Mouse (Mus musculus) lung, embryonic 16.5 days (tissue): ENCODE results near the gene Ift122. TPM values are rescaled to one million over a fixed set of nuclear protein-coding genes. Genes with fewer than 3 reads are reported as not detected.
A peak's percentile ranks its signal among the peaks of the same experiment; 100 is the strongest.

Experiments
- ATAC-seq: fragments of 200-750 bp; cut with Nextera tagmentation; 2 replicates; pipeline ENCODE4 v1.8.0; 2017; ENCODE audit warnings: low read depth, mild to moderate bottlenecking, moderate library complexity
- H3K27ac ChIP-seq: fragments of 300-500 bp; sonication (generic); 2 replicates; pipeline ENCODE4 v1.5.1; 2014; ENCODE audit warnings: mild to moderate bottlenecking, control low read depth, low read length
- H3K27me3 ChIP-seq: fragments of 300-500 bp; sonication (generic); 2 replicates; pipeline ENCODE4 v1.6.1; 2014; ENCODE audit warnings: low read depth, low read length, mixed read lengths; ENCODE audit not compliant: control insufficient read depth, insufficient read depth
- H3K36me3 ChIP-seq: fragments of 300-500 bp; sonication (generic); 2 replicates; pipeline ENCODE4 v1.6.1; 2014; ENCODE audit warnings: low read length; ENCODE audit not compliant: control insufficient read depth, insufficient read depth
- H3K4me1 ChIP-seq: fragments of 300-500 bp; sonication (generic); replicated peaks from 2 replicates; pipeline ENCODE4 v1.6.1; 2014; ENCODE audit warnings: low read length, mixed read lengths; ENCODE audit not compliant: control insufficient read depth, insufficient read depth
- H3K4me2 ChIP-seq: fragments of 300-500 bp; sonication (generic); 2 replicates; pipeline ENCODE4 v1.6.1; 2014; ENCODE audit warnings: low read depth, low read length, control low read depth
- H3K4me3 ChIP-seq: fragments of 300-500 bp; sonication (generic); 2 replicates; pipeline ENCODE4 v1.5.1; 2014; ENCODE audit warnings: mild to moderate bottlenecking, low read length, control low read depth
- H3K9ac ChIP-seq: fragments of 300-500 bp; sonication (generic); 2 replicates; pipeline ENCODE4 v1.6.1; 2014; ENCODE audit warnings: low read length, control low read depth
- H3K9me3 ChIP-seq: fragments of 300-500 bp; sonication (generic); 2 replicates; pipeline ENCODE4 v1.6.1; 2016; ENCODE audit warnings: low read length; ENCODE audit not compliant: control insufficient read depth
- WGBS: fragments of 180-500 bp; shearing (Covaris S2); extraction: QIAGEN DNeasy Blood & Tissue Kit; methylation state at CpG from one replicate; pipeline ENCODE4 v1.1.7; 2014; 5-methylcytosine and 5-hydroxymethylcytosine counted together
- polyA plus RNA-seq: library from polyadenylated mRNA; unstranded; fragments of >200 nt; fragmentation: Nextera tagmentation; extraction: Ambion mirVana; gene quantifications from 2 replicates; pipeline ENCODE4 v1.2.1, GENCODE M21; 2015

The Ift122 gene
- polyA plus RNA-seq, 1 experiment from 2014 or later, result 23.5 TPM

- no peaks in the 10 kb centered on the region for H3K9me3 ChIP-seq
- no peaks in the 10 kb centered on the region for H3K27me3 ChIP-seq
- H3K36me3 ChIP-seq, result no peaks in the 10 kb centered on the region; the same call in 1 of the 2 replicates
- peaks cover 5% of the 10 kb centered on the region; the same call in 1 of the 2 replicates for H3K4me1 ChIP-seq
- H3K27ac ChIP-seq, result no peak overlapping the region
- H3K4me3 ChIP-seq, result peak overlapping the region; percentile 40
- peak overlapping the region; percentile 49 for H3K9ac ChIP-seq
- WGBS, result 65% methylated on average over 5 of the region's 5 CpGs
- ATAC-seq, result no peak
- peak overlapping the region; percentile 63 for H3K4me2 ChIP-seq
Measured at GRCm38 (mm10) chr6:115838745-115839144, 14.5 kb upstream of the Ift122 start.

DNA sequence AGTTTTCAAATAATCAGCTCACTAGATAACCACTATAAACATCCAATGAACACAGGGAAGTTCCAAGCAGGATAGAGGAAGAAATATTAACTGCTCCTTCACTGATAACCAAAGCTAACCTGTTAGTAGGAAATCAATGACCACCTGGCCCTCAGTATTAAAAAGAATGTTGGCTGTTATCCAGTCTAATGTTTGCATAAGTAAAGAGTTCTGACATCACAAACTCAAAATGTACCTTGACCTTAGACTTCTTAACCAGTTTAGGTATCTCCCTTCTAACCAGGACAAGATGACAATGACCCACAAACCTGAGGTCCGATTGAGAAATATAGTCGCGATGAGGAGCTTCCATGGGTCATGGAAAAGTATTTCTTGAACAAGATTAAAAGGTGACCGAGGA is 8.3 kb upstream of the Ift122 start:
- no peak for ATAC-seq

GRCm38 (mm10) chr6:115846640-115847411 is 6.4 kb upstream of the Ift122 start:
- peak; percentile 38; the same call in 1 of the 2 replicates for ATAC-seq
- no peaks in the 10 kb centered on the region; the same call in 1 of the 2 replicates for H3K4me1 ChIP-seq
- H3K9me3 ChIP-seq, result no peaks in the 10 kb centered on the region
- no peak overlapping the region for H3K4me3 ChIP-seq
- no peaks in the 10 kb centered on the region for H3K36me3 ChIP-seq
- no peaks in the 10 kb centered on the region for H3K27me3 ChIP-seq
- no peak overlapping the region for H3K4me2 ChIP-seq
- WGBS, result 42% methylated on average over 6 of the region's 8 CpGs
- H3K9ac ChIP-seq, result no peak overlapping the region
- H3K27ac ChIP-seq, result no peak overlapping the region

More for the DNA sequence above, 8.3 kb upstream of the Ift122 start:
- Histone ChIP-seq H3K4me1 (no peaks in the 10 kb centered on the region), H3K36me3 (no peaks in the 10 kb centered on the region; the same call in 1 of the 2 replicates), H3K4me2 (no peak overlapping the region), H3K9ac (no peak overlapping the region), H3K4me3 (no peak overlapping the region), H3K9me3 (no peaks in the 10 kb centered on the region), H3K27me3 (no peaks in the 10 kb centered on the region), H3K27ac (no peak overlapping the region)
- WGBS, result 88% methylated on average over 4 of the region's 4 CpGs

- no peak for ATAC-seq
- Histone ChIP-seq H3K27ac (no peak overlapping the region), H3K27me3 (no peaks in the 10 kb centered on the region), H3K4me2 (no peak overlapping the region), H3K9ac (no peak overlapping the region), H3K4me1 (peaks cover 9% of the 10 kb centered on the region), H3K9me3 (no peaks in the 10 kb centered on the region), H3K36me3 (no peaks in the 10 kb centered on the region), H3K4me3 (no peak overlapping the region)
- 92% methylated on average over 10 of the region's 10 CpGs for WGBS
Measured at GRCm38 (mm10) chr6:115848598-115849304, 4.5 kb upstream of the Ift122 start.

DNA sequence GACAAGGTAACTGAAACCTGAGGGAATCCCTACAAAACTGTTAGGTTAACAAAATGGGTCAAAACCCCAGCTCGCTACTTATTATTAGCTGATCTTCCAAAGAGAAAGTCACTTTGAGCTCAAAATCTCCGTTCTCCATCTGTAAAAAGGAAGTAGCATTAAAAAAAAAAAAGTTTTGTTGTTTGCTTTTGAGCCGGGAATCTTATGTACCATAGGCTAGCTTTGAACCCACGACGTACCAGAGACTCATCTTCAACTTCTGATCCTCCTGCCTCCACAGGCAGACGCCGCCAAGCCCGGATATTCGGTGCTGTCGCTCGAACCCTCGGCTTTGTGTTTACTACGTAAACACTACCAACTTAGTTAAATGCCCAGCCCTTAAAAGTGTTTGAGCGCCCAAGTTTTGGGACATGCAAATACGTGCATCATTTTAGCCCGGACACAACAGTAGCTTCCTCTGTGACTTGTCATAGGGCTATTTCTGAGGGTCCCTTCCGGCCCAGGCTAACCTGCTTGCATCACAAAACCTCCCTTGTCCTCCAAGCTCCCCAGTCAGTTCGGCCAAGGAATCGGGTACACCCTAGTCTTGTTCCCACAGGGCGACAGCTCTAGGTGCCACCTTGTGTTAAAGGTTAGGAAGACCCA is 702 bp upstream of the Ift122 start:
- Histone ChIP-seq H3K4me3 (peak overlapping the region; percentile 70), H3K27ac (peak overlapping the region; percentile 93), H3K4me1 (peaks cover 22% of the 10 kb centered on the region), H3K9me3 (no peaks in the 10 kb centered on the region), H3K36me3 (no peaks in the 10 kb centered on the region), H3K4me2 (peak overlapping the region; percentile 83), H3K27me3 (no peaks in the 10 kb centered on the region), H3K9ac (peak overlapping the region; percentile 79)
- WGBS, result 5% methylated on average over 20 of the region's 20 CpGs
- no peak for ATAC-seq

DNA sequence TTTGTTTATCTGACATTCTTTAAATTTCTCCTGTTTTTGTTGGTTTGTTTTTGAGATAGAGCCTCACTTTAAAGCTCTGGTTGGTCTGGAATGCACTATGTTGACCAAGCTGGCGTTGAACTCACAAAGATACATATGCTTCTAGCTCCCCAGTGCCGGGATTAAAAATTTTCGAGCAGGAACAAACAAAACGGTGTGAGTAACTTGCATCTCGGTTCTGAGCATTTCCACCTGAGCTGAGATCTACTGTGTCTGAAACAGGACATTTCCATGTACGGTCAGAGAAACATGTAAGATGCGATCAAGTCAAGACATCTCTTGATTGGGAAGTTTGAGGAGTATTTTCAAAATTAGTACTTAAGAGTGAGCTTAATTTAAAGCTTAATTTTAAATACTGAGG is 715 bp downstream of the Ift122 start:
- Histone ChIP-seq H3K4me3 (peak overlapping the region; percentile 70), H3K9me3 (no peaks in the 10 kb centered on the region), H3K4me2 (peak overlapping the region; percentile 59), H3K4me1 (peaks cover 22% of the 10 kb centered on the region), H3K27ac (peak overlapping the region; percentile 83), H3K36me3 (no peaks in the 10 kb centered on the region), H3K9ac (peak overlapping the region; percentile 64), H3K27me3 (no peaks in the 10 kb centered on the region)
- no peak for ATAC-seq
- 40% methylated on average over 7 of the region's 7 CpGs for WGBS

DNA sequence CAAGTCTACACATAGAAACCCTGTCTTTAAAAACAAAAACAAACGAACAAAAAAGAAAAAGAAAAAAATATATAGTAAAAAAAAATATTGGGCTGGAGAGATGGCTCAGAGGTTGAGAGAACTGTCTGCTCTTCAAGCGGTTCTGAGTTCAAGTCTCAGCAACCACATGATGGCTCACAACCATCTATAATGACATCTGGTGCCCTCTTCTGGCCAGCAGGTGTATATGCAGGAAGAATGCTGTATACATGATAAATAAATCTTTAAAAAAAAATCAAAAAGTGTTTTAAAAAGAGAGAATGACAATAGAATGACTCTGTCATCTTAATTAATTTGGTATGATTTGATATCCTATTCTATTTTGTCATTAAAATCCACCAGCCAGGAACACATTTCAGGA is 1.2 kb downstream of the Ift122 start:
- peaks cover 27% of the 10 kb centered on the region for H3K4me1 ChIP-seq
- ATAC-seq, result no peak

DNA sequence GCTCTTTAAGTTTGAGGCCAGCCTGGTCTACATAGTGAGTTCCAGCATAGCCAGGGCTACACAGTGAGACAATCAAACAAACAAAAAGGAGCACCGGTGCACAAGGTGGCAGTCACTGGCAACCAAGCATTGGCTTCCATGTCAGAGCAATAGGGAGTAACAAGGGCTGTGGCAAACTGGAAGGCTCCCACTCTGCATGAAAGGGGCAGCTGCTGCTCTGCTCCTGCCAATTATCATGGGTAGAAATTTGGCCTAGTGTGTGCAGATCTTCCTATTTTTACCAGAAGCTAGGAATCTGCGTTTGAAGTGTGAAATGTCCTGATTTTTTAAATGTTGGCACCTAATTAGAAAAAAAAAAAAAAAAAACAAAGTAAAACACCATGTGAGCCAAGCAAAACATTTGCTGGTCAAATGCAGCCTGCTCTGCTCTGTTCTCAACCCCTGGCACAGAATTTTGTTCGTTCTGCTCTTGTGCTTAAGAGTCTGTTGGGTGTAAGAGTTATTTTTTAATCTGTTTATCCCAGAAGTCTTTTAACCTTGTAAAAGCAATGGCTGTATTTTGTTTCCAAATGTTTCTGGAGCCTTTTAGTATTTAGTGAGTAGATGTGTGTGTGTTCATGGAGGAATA is 2.6 kb downstream of the Ift122 start:
- Histone ChIP-seq H3K27me3 (no peaks in the 10 kb centered on the region), H3K27ac (peak overlapping the region; percentile 46), H3K4me1 (peaks cover 36% of the 10 kb centered on the region), H3K36me3 (no peaks in the 10 kb centered on the region), H3K4me3 (no peak overlapping the region), H3K4me2 (no peak overlapping the region), H3K9ac (0 out of 2 replicates have a peak overlapping the region, but pooled peaks have one; percentile 39), H3K9me3 (no peaks in the 10 kb centered on the region)
- 68% methylated on average over 3 of the region's 3 CpGs for WGBS
- ATAC-seq, result no peak

More for the DNA sequence above, 1.2 kb downstream of the Ift122 start:
- WGBS, result 68% methylated on average over 2 of the region's 2 CpGs
- Histone ChIP-seq H3K9ac (no peak overlapping the region), H3K27me3 (no peaks in the 10 kb centered on the region), H3K36me3 (no peaks in the 10 kb centered on the region), H3K4me2 (no peak overlapping the region), H3K4me3 (no peak overlapping the region), H3K9me3 (no peaks in the 10 kb centered on the region), H3K27ac (no peak overlapping the region)
